Comparison of ENCODE assay signal across 27 mouse cellular contexts in the genomic region with DNA sequence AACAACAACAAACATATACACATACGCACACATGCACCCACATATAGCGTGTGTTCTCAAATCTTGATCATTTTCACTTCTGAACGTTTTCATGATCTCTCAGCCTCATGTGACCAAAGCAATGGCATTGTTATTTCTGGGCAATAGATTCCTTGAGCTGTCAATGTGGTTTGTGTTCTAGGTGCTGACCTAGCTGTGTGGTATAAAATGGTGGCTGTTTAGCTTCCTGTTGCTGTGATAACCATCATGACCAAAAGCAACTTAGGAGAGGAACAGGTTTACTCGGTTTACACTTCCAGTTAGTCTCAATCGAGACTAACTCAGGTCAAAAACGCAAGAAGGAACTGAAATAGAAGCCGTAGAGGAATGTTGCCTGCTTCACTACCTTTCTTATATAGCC. TPM values are rescaled to one million over a fixed set of nuclear protein-coding genes. Genes with fewer than 3 reads are reported as not detected.
DNase-seq lines count a peak whose midpoint lies in the region; ATAC-seq lines count a peak whose summit lies in the region.
"Had no signal": no experiment of that assay in that cellular context is flagged by ENCODE, and none has a peak within 500 bp of the region (broad histone marks: within the 10 kb centered on the region; RNA-seq: fewer than 3 reads in every experiment).

No protein-coding gene starts in this region.

- H3K4me1 ChIP-seq in forebrain, embryonic 14.5 days (ENCODE audit: control insufficient read depth, insufficient read depth, low read length): peaks cover 28% of the 10 kb centered on the region

- H3K4me2 ChIP-seq in forebrain, embryonic 14.5 days (ENCODE audit: low read length): no peak overlapping the region
- H3K4me2 ChIP-seq: embryonic facial prominence, embryonic 13.5 days; embryonic facial prominence, embryonic 15.5 days; forebrain, embryonic 12.5 days; forebrain, embryonic 15.5 days had no signal

- H3K9me3 ChIP-seq in forebrain, embryonic 14.5 days (replicated peaks; ENCODE audit: control insufficient read depth, low read length): no peaks in the 10 kb centered on the region
- H3K9me3 ChIP-seq: embryonic facial prominence, embryonic 13.5 days; embryonic facial prominence, embryonic 15.5 days; forebrain, embryonic 10.5 days; forebrain, embryonic 12.5 days; forebrain, embryonic 15.5 days; G1E had no signal

- no peak overlapping the region for H3K9ac ChIP-seq in forebrain, embryonic 14.5 days (ENCODE audit: low read length)
- H3K9ac ChIP-seq: embryonic facial prominence, embryonic 13.5 days; embryonic facial prominence, embryonic 15.5 days; forebrain, embryonic 12.5 days; forebrain, embryonic 15.5 days; forebrain, postnatal 0 days had no signal

- H3K4me3 ChIP-seq in forebrain, embryonic 14.5 days (ENCODE audit: low read depth, low read length): no peak overlapping the region
- H3K4me3 ChIP-seq: embryonic facial prominence, embryonic 13.5 days; embryonic facial prominence, embryonic 15.5 days; erythroblast, embryonic 14.5 days; forebrain, embryonic 10.5 days; forebrain, embryonic 12.5 days; forebrain, embryonic 15.5 days had no signal

- no peak overlapping the region for H3K27ac ChIP-seq in forebrain, embryonic 14.5 days (ENCODE audit: low read depth, low read length)
- H3K27ac ChIP-seq: embryonic facial prominence, embryonic 13.5 days; embryonic facial prominence, embryonic 15.5 days; forebrain, embryonic 10.5 days; forebrain, embryonic 12.5 days; forebrain, embryonic 15.5 days had no signal

- 92% methylated on average over 7 of the region's 7 CpGs for WGBS in forebrain, embryonic 14.5 days

- peak; percentile 51 for ATAC-seq in activated CD4-positive, CD25-positive, alpha-beta regulatory T cell, adult 4 months
- ATAC-seq in inflammation-experienced regulatory T-cells, adult 6 months: peak; percentile 56
- no peak for ATAC-seq in forebrain, embryonic 14.5 days
- ATAC-seq: CD4-positive, CD25-positive, alpha-beta regulatory T cell, adult 4 months; forebrain, embryonic 15.5 days; forebrain, postnatal 0 days; Patski had no signal

- H3K36me3 ChIP-seq in forebrain, embryonic 14.5 days (ENCODE audit: control insufficient read depth, insufficient read depth, low read length): peaks cover 4% of the 10 kb centered on the region; the same call in 1 of the 2 replicates
- H3K36me3 ChIP-seq: embryonic facial prominence, embryonic 15.5 days; forebrain, embryonic 15.5 days had no signal

- H3K27me3 ChIP-seq in forebrain, embryonic 14.5 days (replicated peaks; ENCODE audit: control insufficient read depth, insufficient read depth, low read length): no peaks in the 10 kb centered on the region
- H3K27me3 ChIP-seq: CH12.LX; embryonic facial prominence, embryonic 15.5 days; forebrain, embryonic 15.5 days; Patski had no signal

- DNase-seq in 416B (ENCODE audit: low read depth): peak; percentile 55
- no peak for DNase-seq in forebrain, embryonic 14.5 days (ENCODE audit: low spot score)
- DNase-seq in layer of hippocampus, adult 9-11 months: no peak
- DNase-seq: adrenal gland, adult 2 months; adrenal gland, postnatal 10 days; adrenal gland, postnatal 25 days; cerebellum, adult 11 months; cerebellum, adult 18-20 months; cerebellum, adult 8-10 months; cerebellum, adult 9-11 months; cerebellum, postnatal 14 days; cerebellum, postnatal 36 days; embryo, embryonic 11 days; forebrain, postnatal 0 days had no signal

RNA-seq across cellular contexts. Expression of a gene that starts 19.1 kb away (rescaled TPM):
- polyA plus RNA-seq in activated CD4-positive, CD25-positive, alpha-beta regulatory T cell, adult 4 months (2017; shearing (Covaris generic)): under 1 TPM in 1 of 2 experiments, not detected in 1; 0.60 TPM
- under 1 TPM in 2 of 3 experiments, not detected in 1; 0.16 to 0.79 TPM for polyA plus RNA-seq in inflammation-experienced regulatory T-cells, adult 6 months (2017; shearing (Covaris generic))
- polyA plus RNA-seq in forebrain, embryonic 14.5 days (2014; fragmentation: Nextera tagmentation; extraction: Ambion mirVana): 4.3 and 5.5 TPM in 2 replicates
- polyA plus RNA-seq: C2C12; erythroblast, embryonic 14.5 days; forebrain, embryonic 10.5 days; G1E; Patski had no signal

RNA-seq across cellular contexts. Expression of a gene that starts 24.2 kb away (rescaled TPM):
- polyA plus RNA-seq in activated CD4-positive, CD25-positive, alpha-beta regulatory T cell, adult 4 months (2017; shearing (Covaris generic)): 10 to 100 TPM; 19.8 to 20.1 TPM
- 10 to 100 TPM; 20.2 to 29.2 (median 28.3) TPM for polyA plus RNA-seq in inflammation-experienced regulatory T-cells, adult 6 months (2017; shearing (Covaris generic))
- 47.5 and 57.0 TPM in 2 replicates for polyA plus RNA-seq in forebrain, embryonic 14.5 days (2014; fragmentation: Nextera tagmentation; extraction: Ambion mirVana)

RNA-seq across cellular contexts. Expression of a gene that starts 50.1 kb away (rescaled TPM):
- under 1 TPM in 1 of 2 experiments, not detected in 1; 0.40 TPM for polyA plus RNA-seq in activated CD4-positive, CD25-positive, alpha-beta regulatory T cell, adult 4 months (2017; shearing (Covaris generic))
- polyA plus RNA-seq in inflammation-experienced regulatory T-cells, adult 6 months (2017; shearing (Covaris generic)): 1 to 10 TPM in 2 of 3 experiments, under 1 TPM in 1; 0.78 to 3.8 (median 1.1) TPM
- polyA plus RNA-seq in forebrain, embryonic 14.5 days (2014; fragmentation: Nextera tagmentation; extraction: Ambion mirVana): 5.9 and 8.9 TPM in 2 replicates
- polyA plus RNA-seq: C2C12; erythroblast, embryonic 14.5 days; G1E; Patski had no signal
